Mouse (Mus musculus) Muller cell, postnatal 12 days (primary cell): ENCODE measurements around the gene Rfesd.

ENCODE experiments used
- DNase-seq: peaks from one replicate; pipeline ENCODE4 v3.0.0-alpha.2; 2015; ENCODE audit errors: inconsistent ontology term

Rfesd gene

GRCm38 (mm10) chr13:75981901-75982300 lies 36.6 kb downstream of the Rfesd start:
- DNase-seq = no peak

GRCm38 (mm10) chr13:75976649-75977048 lies 41.9 kb downstream of the Rfesd start:
- no peak for DNase-seq

- DNase-seq = no peak
Observed at GRCm38 (mm10) chr13:75976218-75976617, 42.3 kb downstream of the Rfesd start.

DNA sequence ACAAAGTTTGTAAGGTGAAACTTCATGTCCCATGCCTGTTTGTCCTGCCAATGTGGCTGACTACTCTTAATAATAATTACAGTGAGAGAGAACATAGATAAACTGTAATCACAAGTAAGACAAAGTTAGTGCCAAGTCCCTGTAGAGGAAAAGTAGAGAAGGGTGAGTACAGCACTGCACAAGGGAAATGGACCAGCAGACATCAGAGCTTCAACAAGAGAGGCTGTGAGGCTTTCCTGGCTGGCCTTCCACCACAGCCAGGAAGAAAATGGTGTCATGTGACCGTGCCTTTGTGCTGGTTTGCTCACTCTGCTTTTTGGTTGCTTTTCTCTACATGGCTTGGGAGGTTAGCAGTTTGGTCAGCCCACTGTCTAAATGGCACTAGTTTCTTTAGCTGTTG lies 42.9 kb downstream of the Rfesd start:
- no peak for DNase-seq

DNA sequence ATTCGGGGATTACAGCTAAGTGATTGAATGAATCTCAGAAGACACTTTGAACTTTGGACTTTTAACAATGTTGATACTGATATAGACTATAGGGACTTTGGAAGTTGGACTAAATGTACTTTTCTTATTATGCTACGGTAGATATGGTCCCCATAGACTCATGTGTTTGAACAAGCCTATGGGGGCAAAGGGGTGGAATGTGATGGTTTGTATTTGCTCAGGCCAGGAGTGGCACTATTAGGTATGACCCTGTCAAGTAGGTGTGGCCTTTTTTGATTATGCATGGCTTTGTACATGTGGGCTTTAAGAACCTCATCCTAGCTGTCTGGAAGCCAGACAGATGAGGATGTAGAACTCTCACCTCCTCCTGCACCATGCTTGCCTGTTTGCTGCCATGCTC lies 44.0 kb downstream of the Rfesd start:
- DNase-seq = no peak

- DNase-seq = no peak
Observed at GRCm38 (mm10) chr13:75966850-75967249, 51.7 kb downstream of the Rfesd start, which contains the start of gene Spata9. Spata9 (plus strand) TSS chr13:75967150.

DNA sequence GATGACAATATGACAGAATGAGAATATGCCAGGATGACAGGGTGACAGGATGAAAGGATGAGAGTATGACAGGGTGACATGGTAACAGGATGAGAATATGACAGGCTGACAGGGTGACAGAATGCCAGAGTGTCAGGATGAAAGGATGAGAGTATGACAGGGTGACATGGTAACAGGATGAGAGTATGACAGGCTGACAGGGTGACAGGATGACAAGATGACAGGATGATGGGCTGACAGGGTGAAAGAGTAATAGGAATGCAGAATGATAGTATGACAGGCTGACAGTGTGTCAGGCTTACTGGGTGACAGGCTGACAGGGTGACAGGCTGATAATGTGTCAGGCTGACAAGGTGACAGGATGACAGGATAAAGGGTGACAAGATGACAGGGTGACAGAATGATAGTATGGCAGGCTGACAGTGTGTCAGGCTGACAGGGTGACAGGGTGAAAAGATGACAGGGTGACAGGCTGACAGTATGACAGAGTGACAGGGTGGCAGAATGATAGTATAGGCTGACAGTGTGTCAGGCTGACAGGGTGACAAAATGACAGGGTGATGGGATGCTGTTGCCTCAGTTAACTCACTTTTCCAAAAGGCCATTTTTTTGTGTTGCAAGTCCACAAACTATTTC lies 63.0 kb downstream of the Rfesd start:
- no peak for DNase-seq
